Mouse (Mus musculus) 3T3-L1 (cell line): ENCODE data around the gene Rasa3.

Experiments
- DNase-seq: peaks from one replicate; pipeline ENCODE4 v3.0.0-alpha.2; 2015; ENCODE audit warnings: low read depth, low spot score

Rasa3 gene

GRCm38 (mm10) chr8:13649154-13649515 lies 28.3 kb downstream of the Rasa3 start:
- peak; percentile 87 for DNase-seq

- peak; percentile 82 for DNase-seq
Measured at GRCm38 (mm10) chr8:13648377-13649153, 28.8 kb downstream of the Rasa3 start.

GRCm38 (mm10) chr8:13647591-13647990 lies 29.8 kb downstream of the Rasa3 start:
- DNase-seq = no peak

- DNase-seq = no peak
Measured at GRCm38 (mm10) chr8:13644932-13645676, 32.3 kb downstream of the Rasa3 start.

GRCm38 (mm10) chr8:13644155-13644554 lies 33.2 kb downstream of the Rasa3 start:
- DNase-seq = peak; percentile 90

- peak; percentile 27 for DNase-seq
Measured at GRCm38 (mm10) chr8:13642659-13643181, 34.7 kb downstream of the Rasa3 start.

- DNase-seq = peak; percentile 56
Measured at GRCm38 (mm10) chr8:13641206-13641605, 36.2 kb downstream of the Rasa3 start.

- peak; percentile 82 for DNase-seq
Measured at GRCm38 (mm10) chr8:13640452-13640883, 36.9 kb downstream of the Rasa3 start.

- peak; percentile 59 for DNase-seq
Measured at GRCm38 (mm10) chr8:13633107-13633506, 44.3 kb downstream of the Rasa3 start.

- no peak for DNase-seq
Measured at GRCm38 (mm10) chr8:13632309-13632708, 45.1 kb downstream of the Rasa3 start.

GRCm38 (mm10) chr8:13630754-13631153 lies 46.6 kb downstream of the Rasa3 start:
- no peak for DNase-seq

GRCm38 (mm10) chr8:13630171-13630570 lies 47.2 kb downstream of the Rasa3 start:
- no peak for DNase-seq

- no peak for DNase-seq
Measured at GRCm38 (mm10) chr8:13629351-13630090, 47.9 kb downstream of the Rasa3 start.

GRCm38 (mm10) chr8:13628067-13628466 lies 49.3 kb downstream of the Rasa3 start:
- DNase-seq = no peak

GRCm38 (mm10) chr8:13627591-13627990 lies 49.8 kb downstream of the Rasa3 start:
- DNase-seq = no peak

- no peak for DNase-seq
Measured at GRCm38 (mm10) chr8:13626114-13626513, 51.3 kb downstream of the Rasa3 start.

GRCm38 (mm10) chr8:13625281-13625970 lies 52.0 kb downstream of the Rasa3 start:
- DNase-seq = peak; percentile 43

- peak; percentile 70 for DNase-seq
Measured at GRCm38 (mm10) chr8:13624863-13625262, 52.5 kb downstream of the Rasa3 start.

- DNase-seq = peak; percentile 82
Measured at GRCm38 (mm10) chr8:13623911-13624421, 53.4 kb downstream of the Rasa3 start.

- DNase-seq = no peak
Measured at GRCm38 (mm10) chr8:13623038-13623750, 54.2 kb downstream of the Rasa3 start.
